Mouse (Mus musculus): Measurements from ENCODE around the gene Atp2a2.

Gene Atp2a2

GRCm38 (mm10) chr5:122452194-122452593 lies 49.8 kb downstream of the Atp2a2 start:
- WGBS, result 66% methylated on average over 7 of the region's 7 CpGs

GRCm38 (mm10) chr5:122451324-122451723 lies 50.7 kb downstream of the Atp2a2 start:
- 69% methylated on average over 5 of the region's 5 CpGs for WGBS

GRCm38 (mm10) chr5:122450913-122451317 lies 51.1 kb downstream of the Atp2a2 start:
- 64% methylated on average over 5 of the region's 5 CpGs for WGBS

- WGBS, result 57% methylated on average over 7 of the region's 7 CpGs
Observed at GRCm38 (mm10) chr5:122449946-122450345, 52.1 kb downstream of the Atp2a2 start.

- 85% methylated on average over 5 of the region's 5 CpGs for WGBS
Observed at GRCm38 (mm10) chr5:122448869-122449268, 53.2 kb downstream of the Atp2a2 start.

GRCm38 (mm10) chr5:122447857-122448256 lies 54.2 kb downstream of the Atp2a2 start:
- WGBS, result 50% methylated on average over 8 of the region's 8 CpGs

GRCm38 (mm10) chr5:122445051-122445610 lies 56.9 kb downstream of the Atp2a2 start:
- 91% methylated on average over 11 of the region's 11 CpGs for WGBS

- WGBS, result 81% methylated on average over 10 of the region's 10 CpGs
Observed at GRCm38 (mm10) chr5:122444492-122444891, 57.5 kb downstream of the Atp2a2 start.

GRCm38 (mm10) chr5:122440095-122440630 lies 61.9 kb downstream of the Atp2a2 start:
- WGBS, result 90% methylated on average over 12 of the region's 12 CpGs

GRCm38 (mm10) chr5:122439400-122440094 lies 62.5 kb downstream of the Atp2a2 start:
- WGBS, result 72% methylated on average over 19 of the region's 19 CpGs

GRCm38 (mm10) chr5:122434541-122434940 lies 67.5 kb downstream of the Atp2a2 start:
- 78% methylated on average over 4 of the region's 4 CpGs for WGBS

GRCm38 (mm10) chr5:122431221-122431620 lies 70.8 kb downstream of the Atp2a2 start:
- 73% methylated on average over 8 of the region's 8 CpGs for WGBS

GRCm38 (mm10) chr5:122430036-122430775 lies 71.8 kb downstream of the Atp2a2 start:
- WGBS, result 94% methylated on average over 4 of the region's 4 CpGs

- WGBS, result 58% methylated on average over 2 of the region's 2 CpGs
Observed at GRCm38 (mm10) chr5:122425550-122425949, 76.5 kb downstream of the Atp2a2 start.

- WGBS, result 20% methylated on average over 15 of the region's 15 CpGs
Observed at GRCm38 (mm10) chr5:122423083-122423482, 78.9 kb downstream of the Atp2a2 start.

GRCm38 (mm10) chr5:122422071-122422964 lies 79.7 kb downstream of the Atp2a2 start:
- WGBS, result under 1% methylated on average over 71 of the region's 73 CpGs

- WGBS, result 17% methylated on average over 17 of the region's 17 CpGs
Observed at GRCm38 (mm10) chr5:122421271-122422068, 80.6 kb downstream of the Atp2a2 start, which contains the start of gene Anapc7. Gene Anapc7, plus strand, starts transcription at chr5:122421693.

- WGBS, result 60% methylated on average over 4 of the region's 4 CpGs
Observed at GRCm38 (mm10) chr5:122420676-122421075, 81.3 kb downstream of the Atp2a2 start.

GRCm38 (mm10) chr5:122415465-122415864 lies 86.6 kb downstream of the Atp2a2 start:
- WGBS, result 87% methylated on average over 12 of the region's 12 CpGs

GRCm38 (mm10) chr5:122414351-122414750 lies 87.7 kb downstream of the Atp2a2 start:
- WGBS, result 77% methylated on average over 5 of the region's 5 CpGs

- 54% methylated on average over 6 of the region's 6 CpGs for WGBS
Observed at GRCm38 (mm10) chr5:122412826-122413225, 89.2 kb downstream of the Atp2a2 start.

All from cerebral cortex, adult 2 months (tissue).